Mouse (Mus musculus) neural tube, embryonic 15.5 days (tissue): ENCODE data around the gene Ccdc47. TPM values are rescaled to one million over a fixed set of nuclear protein-coding genes. Genes with fewer than 3 reads are reported as not detected.
"Not testable (repeated sequence)": the region's sequence is repeated elsewhere in the genome, so short reads cannot be mapped to it uniquely, and the experiment has no call there.

ENCODE experiments used
- ATAC-seq: fragments of 200-750 bp; cut with Nextera tagmentation; 2 replicates; pipeline ENCODE4 v1.8.0; 2017; ENCODE audit warnings: mild to moderate bottlenecking, moderate TSS enrichment, moderate library complexity; ENCODE audit not compliant: low FRiP score
- H3K27ac ChIP-seq: fragments of 300-500 bp; sonication (generic); replicated peaks from 2 replicates; pipeline ENCODE4 v1.5.1; 2015; ENCODE audit warnings: mild to moderate bottlenecking, inconsistent platforms
- H3K27me3 ChIP-seq: fragments of 300-500 bp; sonication (generic); replicated peaks from 2 replicates; pipeline ENCODE4 v1.6.1; 2015; ENCODE audit warnings: inconsistent platforms
- H3K36me3 ChIP-seq: fragments of 300-500 bp; sonication (generic); 2 replicates; pipeline ENCODE4 v1.6.1; 2015; ENCODE audit warnings: inconsistent platforms
- H3K4me1 ChIP-seq: fragments of 300-500 bp; sonication (generic); 2 replicates; pipeline ENCODE4 v1.6.1; 2015; ENCODE audit warnings: inconsistent platforms
- H3K4me2 ChIP-seq: fragments of 300-500 bp; sonication (generic); 2 replicates; pipeline ENCODE4 v1.6.1; 2015; ENCODE audit warnings: inconsistent platforms, mild to moderate bottlenecking, moderate library complexity
- H3K4me3 ChIP-seq: fragments of 300-500 bp; sonication (generic); replicated peaks from 2 replicates; pipeline ENCODE4 v1.5.1; 2015; ENCODE audit warnings: mild to moderate bottlenecking, inconsistent platforms
- H3K9ac ChIP-seq: fragments of 300-500 bp; sonication (generic); replicated peaks from 2 replicates; pipeline ENCODE4 v1.6.1; 2015; ENCODE audit warnings: mild to moderate bottlenecking, inconsistent platforms
- H3K9me3 ChIP-seq: fragments of 300-500 bp; sonication (generic); replicated peaks from 2 replicates; pipeline ENCODE4 v1.6.1; 2016; ENCODE audit warnings: inconsistent platforms
- WGBS: fragments of 180-500 bp; shearing (Covaris S2); methylation state at CpG from one replicate; pipeline ENCODE4 v1.1.7; 2015; ENCODE audit warnings: mixed read lengths; 5-methylcytosine and 5-hydroxymethylcytosine counted together
- polyA plus RNA-seq: library from polyadenylated mRNA; unstranded; fragments of >200 nt; fragmentation: Nextera tagmentation; extraction: Ambion mirVana; gene quantifications from 2 replicates; pipeline ENCODE4 v1.2.1, GENCODE M21; 2015

Ccdc47 gene
- polyA plus RNA-seq, 1 experiment from 2014 or later: 98.3 TPM

DNA sequence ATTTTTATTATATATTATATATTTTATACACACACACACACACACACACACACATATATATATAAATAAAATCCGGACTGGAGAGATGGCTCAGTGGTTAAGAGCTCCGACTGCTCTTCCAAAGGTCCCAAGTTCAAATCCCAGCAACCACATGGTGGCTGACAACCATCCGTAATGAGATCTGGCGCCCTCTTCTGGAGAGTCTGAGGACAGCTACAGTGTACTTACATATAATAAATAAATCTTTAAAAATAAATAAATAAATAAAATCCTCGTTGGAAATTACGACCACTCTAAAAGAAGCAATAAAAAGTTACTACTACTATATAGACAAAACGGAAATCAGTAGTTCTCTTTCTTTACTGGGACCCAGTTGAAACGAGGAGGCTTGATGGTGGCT, 17.8 kb upstream of the Ccdc47 start:
- H3K36me3 ChIP-seq: peaks cover 65% of the 10 kb centered on the region
- ATAC-seq, H3K9ac ChIP-seq, H3K4me1 ChIP-seq, H3K4me3 ChIP-seq, H3K27me3 ChIP-seq, H3K9me3 ChIP-seq, H3K4me2 ChIP-seq, H3K27ac ChIP-seq: not testable (repeated sequence)
- WGBS: 80% methylated on average over 8 of the region's 8 CpGs

DNA sequence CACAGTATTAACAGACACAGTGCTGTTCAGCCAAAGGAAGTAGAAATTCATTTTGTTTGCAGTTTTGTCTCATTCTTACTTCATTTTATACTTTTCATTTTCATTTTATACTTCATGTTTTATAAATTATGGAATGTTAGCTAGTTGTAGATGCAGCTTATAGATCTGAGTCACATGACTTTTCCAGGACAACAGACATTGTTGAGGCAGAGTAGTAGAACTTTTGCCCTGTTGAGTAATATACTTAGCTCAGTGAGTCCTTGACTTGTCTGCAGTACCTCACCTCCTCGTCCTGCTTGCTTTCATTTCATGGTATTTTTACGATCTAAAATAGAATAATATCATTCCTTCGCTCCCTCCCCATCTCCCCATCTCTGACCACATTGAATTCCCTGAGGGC, 4.5 kb upstream of the Ccdc47 start:
- no peak overlapping the region for H3K4me3 ChIP-seq
- no peak overlapping the region for H3K9ac ChIP-seq
- peaks cover 34% of the 10 kb centered on the region for H3K4me1 ChIP-seq
- WGBS: 93% methylated on average over 3 of the region's 3 CpGs
- no peaks in the 10 kb centered on the region for H3K27me3 ChIP-seq
- no peak overlapping the region for H3K4me2 ChIP-seq
- H3K9me3 ChIP-seq: no peaks in the 10 kb centered on the region
- peaks cover 11% of the 10 kb centered on the region for H3K36me3 ChIP-seq
- ATAC-seq: no peak
- no peak overlapping the region for H3K27ac ChIP-seq

DNA sequence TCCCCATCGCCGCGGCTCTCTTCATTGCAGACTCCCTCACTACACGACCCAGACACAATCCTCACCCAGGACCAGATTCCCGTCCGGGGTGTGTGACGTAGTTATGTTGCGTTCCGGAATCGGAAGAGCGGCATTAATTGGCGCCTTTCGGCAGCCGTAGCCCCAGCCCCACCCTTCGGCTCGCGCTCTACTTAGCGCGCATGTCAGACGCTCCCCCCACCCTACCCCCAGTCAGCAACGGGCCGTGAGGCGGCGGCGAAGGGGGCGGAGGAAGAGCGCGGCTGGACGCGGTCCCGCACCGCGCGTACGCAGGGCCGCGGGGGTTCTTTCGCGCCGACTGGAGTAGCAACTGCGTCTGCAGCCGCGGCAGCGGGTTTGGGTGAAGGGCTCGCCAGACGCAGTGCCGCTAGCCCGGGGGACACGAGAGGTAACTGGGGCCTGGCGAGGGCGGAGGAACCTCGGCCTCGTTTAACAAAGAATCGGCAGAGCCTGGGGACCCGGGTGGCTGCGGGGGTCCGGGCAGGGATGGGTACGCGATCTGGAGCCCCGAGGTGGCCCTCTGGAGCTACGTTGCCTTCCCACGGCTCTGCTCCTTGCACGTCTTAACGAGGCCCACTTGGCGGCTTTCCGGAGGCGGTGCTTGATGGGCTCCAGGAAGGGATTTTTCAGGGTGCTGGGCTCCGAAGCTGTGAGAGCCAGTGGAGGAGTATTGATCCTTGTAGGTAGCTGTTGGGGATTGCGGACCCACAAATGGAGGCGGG, 766 bp upstream of the Ccdc47 start, which contains the start of gene Ddx42:
Ddx42 (plus strand) TSS at position 197 of the 761 bp plus-strand sequence.
- Histone ChIP-seq H3K36me3 (peaks cover 15% of the 10 kb centered on the region), H3K27ac (peak within 1 kb of the TSS; percentile 99), H3K4me2 (peak within 1 kb of the TSS; percentile 78), H3K4me3 (peak within 1 kb of the TSS; percentile 99), H3K27me3 (no peaks in the 10 kb centered on the region), H3K9me3 (no peaks in the 10 kb centered on the region), H3K9ac (peak within 1 kb of the TSS; percentile 100), H3K4me1 (peaks cover 56% of the 10 kb centered on the region)
- WGBS: under 1% methylated on average over 69 of the region's 70 CpGs
- peak; percentile 95 for ATAC-seq

DNA sequence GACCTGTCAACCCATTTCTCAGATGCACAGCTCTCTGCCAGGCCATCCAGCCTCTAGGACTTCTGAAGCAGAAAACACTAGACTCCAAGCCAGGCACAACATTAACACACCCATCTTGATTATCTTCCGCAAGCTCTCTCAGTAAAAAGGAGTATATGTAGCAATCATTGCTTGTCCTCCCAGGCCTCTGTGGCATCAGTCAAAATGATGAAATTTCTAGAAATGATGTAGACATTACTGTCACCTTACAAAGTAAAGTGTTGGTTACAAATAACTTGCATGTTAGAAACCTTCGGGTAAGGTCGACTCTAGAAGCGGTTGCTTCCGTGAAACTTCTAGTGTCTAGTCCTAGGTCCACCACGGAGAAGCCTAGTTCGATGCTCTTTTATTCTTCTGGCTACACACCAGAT, 689 bp downstream of the Ccdc47 start:
- peaks cover 50% of the 10 kb centered on the region for H3K4me1 ChIP-seq

DNA sequence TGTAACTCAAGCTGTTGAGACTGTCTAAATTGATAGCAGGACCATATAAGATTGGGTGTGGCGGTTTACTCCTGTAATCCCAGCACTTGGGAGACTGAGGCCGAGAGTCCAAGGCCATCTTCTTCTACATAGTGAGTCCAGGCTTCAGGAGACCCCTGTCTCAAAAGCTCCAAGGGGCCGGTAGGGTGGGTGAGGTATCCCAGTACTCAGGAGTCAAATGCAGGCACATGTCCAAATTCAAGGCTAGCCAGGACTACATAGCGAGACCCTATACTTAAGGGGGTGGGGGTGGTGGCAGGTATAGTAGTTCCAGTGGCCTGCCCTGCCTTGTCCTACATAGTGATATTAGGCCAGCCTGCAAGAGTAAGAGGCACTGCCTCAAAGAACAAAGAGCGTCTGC, 1.3 kb downstream of the Ccdc47 start:
- 94% methylated on average over 5 of the region's 5 CpGs for WGBS
- ATAC-seq: no peak
- Histone ChIP-seq H3K4me1 (peaks cover 44% of the 10 kb centered on the region), H3K4me2 (peak overlapping the region; percentile 78), H3K27me3 (no peaks in the 10 kb centered on the region), H3K9me3 (no peaks in the 10 kb centered on the region), H3K9ac (peak overlapping the region; percentile 92), H3K27ac (no peak overlapping the region), H3K4me3 (peak overlapping the region; percentile 99), H3K36me3 (peaks cover 31% of the 10 kb centered on the region)

More for the DNA sequence above, 689 bp downstream of the Ccdc47 start:
- ATAC-seq: no peak
- Histone ChIP-seq H3K9ac (peak overlapping the region; percentile 92), H3K27me3 (no peaks in the 10 kb centered on the region), H3K9me3 (no peaks in the 10 kb centered on the region), H3K4me2 (peak overlapping the region; percentile 78), H3K27ac (peak overlapping the region; percentile 99), H3K4me3 (peak overlapping the region; percentile 99), H3K36me3 (peaks cover 25% of the 10 kb centered on the region)
- 31% methylated on average over 7 of the region's 7 CpGs for WGBS

DNA sequence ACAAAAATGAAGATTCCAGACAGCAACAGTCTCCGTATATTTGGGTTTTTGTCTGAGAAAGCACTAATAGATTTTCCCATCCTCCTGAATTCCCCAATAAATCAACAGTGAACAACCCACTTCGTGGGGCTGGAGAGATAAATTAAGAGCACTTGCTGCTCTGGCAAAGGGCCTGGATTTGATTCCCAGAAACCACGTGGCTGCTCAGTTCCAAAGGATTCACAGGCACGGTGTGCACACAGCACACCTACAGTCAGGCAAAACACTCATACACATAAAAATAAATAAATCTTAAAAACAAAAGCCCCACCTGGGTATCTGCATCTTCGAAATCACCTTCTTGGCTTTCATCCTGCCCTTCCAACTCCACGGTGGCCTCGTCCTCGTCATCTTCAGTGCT, 3.4 kb downstream of the Ccdc47 start:
- Histone ChIP-seq H3K36me3 (peaks cover 50% of the 10 kb centered on the region), H3K9ac (no peak overlapping the region), H3K27ac (no peak overlapping the region), H3K4me2 (no peak overlapping the region), H3K4me1 (peaks cover 30% of the 10 kb centered on the region), H3K27me3 (no peaks in the 10 kb centered on the region), H3K9me3 (no peaks in the 10 kb centered on the region), H3K4me3 (no peak overlapping the region)
- WGBS: 92% methylated on average over 8 of the region's 8 CpGs
- ATAC-seq: no peak

DNA sequence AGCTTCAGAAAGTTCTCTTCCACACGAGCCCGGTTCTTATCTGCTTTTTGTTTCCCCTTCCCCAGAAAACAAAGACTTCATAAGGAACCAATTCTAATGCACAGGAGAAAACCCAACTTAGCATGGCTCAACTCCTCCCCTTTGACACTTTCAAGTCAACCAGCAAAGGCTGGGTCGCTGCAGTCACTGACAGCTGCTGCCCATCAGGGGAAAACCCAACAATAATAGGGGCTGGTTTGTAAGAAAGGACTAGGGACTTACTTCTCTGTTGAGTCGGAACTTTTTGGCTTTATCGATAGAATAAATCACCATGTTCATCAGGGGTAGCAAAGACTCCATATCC, 14.1 kb downstream of the Ccdc47 start, which contains the start of gene Strada:
Strada (minus strand) TSS at position 46 of the 343 bp plus-strand sequence.
- Histone ChIP-seq H3K36me3 (peaks cover 78% of the 10 kb centered on the region), H3K4me1 (no peaks in the 10 kb centered on the region), H3K27me3 (no peaks in the 10 kb centered on the region), H3K4me2 (no peak within 1 kb of the TSS), H3K27ac (no peak within 1 kb of the TSS), H3K9me3 (no peaks in the 10 kb centered on the region), H3K4me3 (no peak within 1 kb of the TSS), H3K9ac (no peak within 1 kb of the TSS)
- ATAC-seq: no peak
- WGBS: 89% methylated on average over 5 of the region's 5 CpGs

DNA sequence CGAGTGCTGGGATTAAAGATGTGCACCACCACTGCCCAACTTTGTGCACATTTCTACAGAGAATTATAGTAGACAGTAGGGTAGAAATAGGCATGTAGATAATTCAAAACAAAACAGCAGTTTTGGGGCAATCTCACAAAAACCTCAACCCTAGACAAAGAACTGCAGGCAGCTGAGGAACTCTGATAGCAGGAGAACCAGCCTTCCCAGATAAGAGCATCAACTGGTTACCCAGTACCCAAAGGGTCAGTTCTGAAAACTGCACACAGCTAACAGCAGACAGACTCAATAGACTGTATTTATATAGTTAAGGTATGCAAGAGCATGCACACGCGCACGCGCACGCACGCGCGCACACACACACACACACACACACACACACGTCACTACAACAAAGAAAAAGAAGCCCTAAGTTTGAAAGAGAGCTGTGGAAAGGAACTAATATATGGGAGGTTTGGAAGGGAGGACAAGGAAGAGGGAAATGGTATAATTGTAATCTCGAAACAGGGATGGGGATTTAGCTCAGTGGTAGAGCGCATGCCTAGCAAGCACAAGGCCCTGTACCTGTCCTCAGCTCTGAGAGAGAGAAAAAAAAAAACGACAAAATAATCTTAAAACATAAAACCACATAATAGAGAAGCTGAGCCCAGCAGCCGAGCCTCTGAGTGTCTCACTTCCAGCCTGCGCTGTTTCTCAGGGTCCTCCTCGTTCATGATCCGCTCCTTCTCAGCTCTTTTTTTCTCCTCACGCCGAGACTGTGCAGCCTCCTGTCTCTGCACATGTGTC, 14.6 kb downstream of the Ccdc47 start:
- H3K4me3 ChIP-seq: no peak overlapping the region
- ATAC-seq: no peak
- no peaks in the 10 kb centered on the region for H3K4me1 ChIP-seq
- H3K27me3 ChIP-seq: no peaks in the 10 kb centered on the region
- H3K36me3 ChIP-seq: peaks cover 78% of the 10 kb centered on the region
- no peak overlapping the region for H3K4me2 ChIP-seq
- no peaks in the 10 kb centered on the region for H3K9me3 ChIP-seq
- H3K27ac ChIP-seq: no peak overlapping the region
- WGBS: 94% methylated on average over 19 of the region's 19 CpGs
- no peak overlapping the region for H3K9ac ChIP-seq

DNA sequence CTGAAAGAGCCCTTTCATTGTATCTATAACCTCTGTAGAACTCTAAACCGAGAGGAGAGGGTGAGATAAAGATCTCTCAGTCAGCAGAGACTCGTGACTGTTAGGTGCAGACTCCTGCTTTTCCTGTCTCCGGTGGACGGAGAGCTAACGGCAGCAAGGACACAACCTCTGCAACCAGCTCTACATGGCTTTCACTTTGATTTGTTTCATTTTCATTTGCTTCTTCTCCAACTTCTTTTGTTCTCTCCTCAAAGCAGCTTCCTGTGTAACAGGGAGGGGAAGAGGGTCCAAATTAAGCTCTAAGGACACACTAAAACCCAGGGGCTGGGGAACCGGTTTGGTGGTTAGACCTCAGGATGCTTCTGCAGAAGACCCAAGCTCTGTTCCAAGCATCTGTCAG, 15.4 kb downstream of the Ccdc47 start:
- Histone ChIP-seq H3K9me3 (no peaks in the 10 kb centered on the region), H3K27ac (no peak overlapping the region), H3K27me3 (no peaks in the 10 kb centered on the region), H3K36me3 (peaks cover 74% of the 10 kb centered on the region), H3K4me3 (no peak overlapping the region), H3K4me2 (no peak overlapping the region), H3K9ac (no peak overlapping the region), H3K4me1 (no peaks in the 10 kb centered on the region)
- ATAC-seq: no peak
- WGBS: 92% methylated on average over 6 of the region's 6 CpGs

DNA sequence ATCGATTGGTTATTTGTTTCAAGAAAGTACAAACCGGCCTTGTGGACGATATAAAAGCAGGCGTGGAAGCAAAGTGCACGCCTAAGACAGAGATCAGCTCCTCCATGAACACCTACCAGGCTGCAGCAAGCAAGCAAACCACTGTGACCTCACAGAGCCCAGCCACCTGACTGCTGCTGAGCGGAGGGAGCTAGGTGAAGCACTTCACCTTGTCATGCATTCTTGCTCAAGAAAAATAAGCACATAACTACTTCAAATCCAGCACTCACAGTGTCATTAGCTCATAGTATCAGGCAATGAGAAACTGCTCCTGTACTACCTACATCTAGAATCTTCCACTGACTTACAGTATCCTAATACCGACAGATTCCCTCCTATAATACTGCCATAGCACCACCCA, 16.1 kb downstream of the Ccdc47 start:
- H3K27ac ChIP-seq, H3K27me3 ChIP-seq, H3K4me1 ChIP-seq, ATAC-seq, H3K9me3 ChIP-seq, H3K9ac ChIP-seq, H3K4me2 ChIP-seq, H3K4me3 ChIP-seq: not testable (repeated sequence)
- H3K36me3 ChIP-seq: peaks cover 67% of the 10 kb centered on the region
- WGBS: 96% methylated on average over 7 of the region's 7 CpGs

DNA sequence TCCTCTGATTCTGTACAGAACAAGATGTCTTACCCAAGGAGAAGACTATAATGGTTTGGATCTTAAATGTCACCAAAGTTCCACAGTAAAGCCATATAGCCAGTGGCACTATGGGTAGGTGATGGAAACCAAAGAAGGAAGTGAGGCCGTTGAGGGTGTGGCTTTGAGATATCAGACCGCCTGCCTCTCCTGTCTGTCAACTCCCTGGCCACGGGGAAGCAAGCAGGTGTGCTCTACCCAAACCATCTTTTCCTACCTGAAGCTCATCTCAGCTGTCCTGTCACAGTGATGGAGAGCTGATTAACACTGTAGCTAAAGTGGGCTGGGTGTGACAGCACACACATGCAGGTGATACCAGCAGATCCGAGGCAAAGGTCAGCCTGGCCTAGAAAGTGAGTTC, 17.9 kb downstream of the Ccdc47 start:
- Histone ChIP-seq H3K36me3 (peaks cover 51% of the 10 kb centered on the region), H3K9me3 (no peaks in the 10 kb centered on the region), H3K4me3 (no peak overlapping the region), H3K4me1 (peaks cover 5% of the 10 kb centered on the region), H3K4me2 (no peak overlapping the region), H3K9ac (no peak overlapping the region), H3K27me3 (no peaks in the 10 kb centered on the region), H3K27ac (no peak overlapping the region)
- 98% methylated on average over 4 of the region's 4 CpGs for WGBS
- ATAC-seq: no peak

DNA sequence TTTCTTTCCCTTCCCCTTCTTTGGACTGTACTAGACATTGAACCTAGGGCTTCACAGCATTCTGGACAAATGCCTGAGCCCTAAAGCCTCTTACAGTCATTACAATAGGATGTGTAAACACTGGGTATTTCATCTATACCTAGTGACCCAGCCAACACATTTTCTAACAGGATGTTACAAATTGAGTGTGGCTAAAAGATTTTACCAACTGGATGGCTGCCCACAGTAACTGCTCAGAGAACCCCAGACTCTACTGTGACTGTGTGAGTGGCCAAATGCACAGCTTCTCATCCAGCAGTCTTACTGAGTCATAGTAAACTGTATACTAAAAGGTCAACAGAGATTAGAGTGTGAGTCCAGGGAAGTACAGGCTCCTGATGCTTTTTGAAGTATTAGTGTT, 20.8 kb downstream of the Ccdc47 start:
- ATAC-seq: no peak
- Histone ChIP-seq H3K4me3 (no peak overlapping the region), H3K27me3 (no peaks in the 10 kb centered on the region), H3K4me2 (no peak overlapping the region), H3K36me3 (peaks cover 24% of the 10 kb centered on the region), H3K9ac (no peak overlapping the region), H3K27ac (no peak overlapping the region), H3K9me3 (no peaks in the 10 kb centered on the region), H3K4me1 (peaks cover 17% of the 10 kb centered on the region)
